Mouse (Mus musculus) olfactory bulb, adult 2 months (tissue): ENCODE data around the gene Mrc2. TPM values are rescaled to one million over a fixed set of nuclear protein-coding genes. Genes with fewer than 3 reads are reported as not detected.

Experiments used
- H3K27ac ChIP-seq: fragments of 200-500 bp; 2 replicates; pipeline ENCODE4 v1.5.1; 2012; ENCODE audit warnings: low read depth, low read length; ENCODE audit not compliant: insufficient read depth
- H3K4me1 ChIP-seq: fragments of 200-500 bp; 2 replicates; pipeline ENCODE4 v1.6.1; 2012; ENCODE audit warnings: low read length; ENCODE audit not compliant: control insufficient read depth, insufficient read depth
- H3K4me3 ChIP-seq: fragments of 200-500 bp; 2 replicates; pipeline ENCODE4 v1.5.1; 2012; ENCODE audit warnings: mild to moderate bottlenecking, low read depth, low read length, moderate library complexity; ENCODE audit not compliant: insufficient read depth
- CTCF ChIP-seq: fragments of 200-500 bp; IDR thresholded peaks from 2 replicates; pipeline ENCODE4 v1.5.1; 2012; ENCODE audit warnings: low read depth, mild to moderate bottlenecking, low read length, moderate library complexity; ENCODE audit not compliant: insufficient read depth
- POLR2A ChIP-seq: fragments of 200-500 bp; IDR thresholded peaks from 2 replicates; pipeline ENCODE4 v1.6.1; 2012; ENCODE audit warnings: mild to moderate bottlenecking, low read depth, low read length, moderate library complexity; ENCODE audit not compliant: insufficient read depth
- WGBS: fragments of 180-500 bp; shearing (Covaris S2); methylation state at CpG from one replicate; pipeline ENCODE4 v1.1.7; 2018; 5-methylcytosine and 5-hydroxymethylcytosine counted together
- polyA plus RNA-seq: library from polyadenylated mRNA; stranded (reverse); fragments of >200 nt; gene quantifications from 2 replicates; pipeline ENCODE4 v1.2.4, GENCODE M21; 2012; ENCODE audit warnings: low replicate concordance; ENCODE audit not compliant: missing spikeins, insufficient read depth, insufficient read length

Gene Mrc2
- not detected in 2 replicates for polyA plus RNA-seq

DNA sequence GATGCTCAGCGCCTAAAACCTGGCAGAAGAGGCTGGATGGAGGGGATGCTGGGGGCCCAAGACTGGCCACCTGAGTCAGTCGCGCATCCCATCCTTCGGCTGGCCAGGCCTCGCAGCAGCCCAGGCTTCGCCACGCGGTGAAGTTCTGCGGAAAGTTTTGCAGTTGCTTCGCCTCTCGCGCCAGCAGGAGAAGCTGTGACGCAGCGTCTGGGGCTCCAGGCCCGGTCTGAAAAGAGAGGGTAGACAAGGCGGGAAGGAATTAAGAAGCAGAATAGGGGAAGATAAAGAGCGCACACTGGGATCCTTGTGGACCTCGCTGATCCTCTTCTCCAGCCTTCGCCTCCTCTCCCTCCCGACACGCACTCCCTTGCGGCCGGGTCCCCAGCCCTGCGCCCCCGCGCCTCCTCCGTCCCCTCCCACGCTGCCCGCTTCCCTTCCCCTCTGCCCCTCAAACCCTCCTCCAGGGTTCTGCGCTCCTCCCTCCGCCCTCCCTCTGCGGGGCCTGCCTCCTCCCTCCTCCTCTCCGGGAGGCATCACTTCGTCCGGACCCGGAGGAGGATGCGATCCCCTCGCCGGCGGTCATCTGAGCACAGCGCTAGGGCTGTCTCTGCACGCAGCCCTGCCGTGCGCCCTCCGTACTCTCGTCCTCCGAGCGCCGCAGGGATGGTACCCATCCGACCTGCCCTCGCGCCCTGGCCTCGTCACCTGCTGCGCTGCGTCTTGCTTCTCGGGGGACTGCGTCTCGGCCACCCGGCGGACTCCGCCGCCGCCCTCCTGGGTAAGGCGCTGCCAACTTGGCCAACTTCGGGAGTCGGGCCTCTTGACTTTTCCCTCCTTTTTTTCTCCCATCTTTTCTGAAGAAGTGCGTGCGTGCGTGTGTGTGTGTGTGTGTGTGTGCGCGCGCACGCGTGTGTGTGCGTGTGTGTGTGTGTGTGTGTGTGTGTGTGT lies at the start of gene Mrc2:
TSS of gene Mrc2 (plus strand) at position 520 of the 948 bp plus-strand sequence.
- Histone ChIP-seq H3K4me3 (peak within 1 kb of the TSS; percentile 52), H3K27ac (no peak within 1 kb of the TSS), H3K4me1 (peaks cover 18% of the 10 kb centered on the region)
- WGBS = under 1% methylated on average over 74 of the region's 75 CpGs
- no peak for TF ChIP-seq POLR2A
- TF ChIP-seq CTCF = no peak; the same call in 1 of the 2 replicates

- no peak for TF ChIP-seq POLR2A
- no peak for TF ChIP-seq CTCF
- H3K4me1 ChIP-seq = no peaks in the 10 kb centered on the region
- 87% methylated on average over 1 of the region's 1 CpGs for WGBS
- H3K27ac ChIP-seq = no peak overlapping the region
- H3K4me3 ChIP-seq = no peak overlapping the region
Measured at GRCm38 (mm10) chr11:105246369-105246768, 46.1 kb upstream of the Mrc2 start.

GRCm38 (mm10) chr11:105246785-105247184 lies 45.7 kb upstream of the Mrc2 start:
- WGBS = 89% methylated on average over 6 of the region's 6 CpGs
- Histone ChIP-seq H3K27ac (no peak overlapping the region), H3K4me1 (no peaks in the 10 kb centered on the region), H3K4me3 (no peak overlapping the region)
- TF ChIP-seq POLR2A = no peak

DNA sequence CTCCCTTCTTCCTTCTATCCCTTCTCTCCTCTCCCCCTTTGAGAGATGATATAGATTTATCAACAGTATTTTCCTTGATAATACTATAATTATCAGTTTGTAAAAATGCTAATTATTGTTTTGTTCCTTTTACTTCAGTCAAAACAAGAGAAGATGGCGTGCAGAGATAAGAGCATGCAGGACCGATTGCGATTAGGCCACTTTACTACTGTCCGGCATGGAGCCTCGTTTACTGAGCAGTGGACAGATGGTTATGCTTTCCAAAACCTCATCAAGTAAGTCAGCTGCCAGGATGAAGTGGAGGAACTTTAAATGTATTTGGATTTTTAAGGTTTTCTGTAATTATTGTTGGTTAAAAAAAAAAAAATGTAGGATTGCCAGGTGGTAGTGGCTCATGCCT lies 45.1 kb upstream of the Mrc2 start:
- TF ChIP-seq POLR2A (no peak), CTCF (no peak)
- H3K27ac ChIP-seq = no peak overlapping the region
- H3K4me1 ChIP-seq = no peaks in the 10 kb centered on the region
- H3K4me3 ChIP-seq = no peak overlapping the region
- WGBS = 73% methylated on average over 5 of the region's 5 CpGs

DNA sequence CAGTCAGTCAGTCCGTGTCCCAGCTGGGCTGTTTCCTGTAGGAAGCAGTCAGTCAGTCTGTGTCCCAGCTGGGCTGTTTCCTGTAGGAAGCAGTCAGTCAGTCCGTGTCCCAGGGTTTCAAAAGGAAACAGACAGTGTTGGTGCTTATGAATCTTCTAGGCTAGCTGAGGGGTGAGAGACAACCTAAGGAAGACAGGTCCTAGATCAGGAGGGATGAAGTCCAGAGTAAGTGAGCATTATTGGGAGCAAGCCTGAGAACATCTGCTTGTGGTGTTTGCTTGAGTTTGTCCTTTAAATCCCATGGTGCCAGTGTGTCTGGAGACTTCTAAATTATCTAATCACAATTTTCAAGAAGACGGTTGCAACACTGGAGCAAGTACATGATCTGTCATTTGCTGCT lies 32.7 kb upstream of the Mrc2 start:
- 69% methylated on average over 3 of the region's 3 CpGs for WGBS
- Histone ChIP-seq H3K4me1 (no peaks in the 10 kb centered on the region), H3K27ac (no peak overlapping the region), H3K4me3 (no peak overlapping the region)
- TF ChIP-seq CTCF (no peak), POLR2A (no peak)

- TF ChIP-seq CTCF = no peak
- TF ChIP-seq POLR2A = no peak
- 31% methylated on average over 5 of the region's 5 CpGs for WGBS
- Histone ChIP-seq H3K27ac (no peak overlapping the region), H3K4me3 (no peak overlapping the region), H3K4me1 (peaks cover 3% of the 10 kb centered on the region; the same call in 1 of the 2 replicates)
Measured at GRCm38 (mm10) chr11:105261116-105261515, 31.3 kb upstream of the Mrc2 start.

GRCm38 (mm10) chr11:105261601-105262351 lies 30.7 kb upstream of the Mrc2 start:
- Histone ChIP-seq H3K27ac (no peak overlapping the region), H3K4me1 (peaks cover 5% of the 10 kb centered on the region; the same call in 1 of the 2 replicates), H3K4me3 (no peak overlapping the region)
- 83% methylated on average over 4 of the region's 4 CpGs for WGBS
- TF ChIP-seq POLR2A (no peak), CTCF (no peak)

- no peak overlapping the region for H3K27ac ChIP-seq
- peaks cover 7% of the 10 kb centered on the region; the same call in 1 of the 2 replicates for H3K4me1 ChIP-seq
Measured at GRCm38 (mm10) chr11:105264506-105264905, 27.9 kb upstream of the Mrc2 start.

GRCm38 (mm10) chr11:105264988-105265387 lies 27.5 kb upstream of the Mrc2 start:
- TF ChIP-seq POLR2A = no peak
- no peak for TF ChIP-seq CTCF

More at GRCm38 (mm10) chr11:105264506-105264905, 27.9 kb upstream of the Mrc2 start:
- no peak overlapping the region for H3K4me3 ChIP-seq
- TF ChIP-seq POLR2A (no peak), CTCF (no peak)

More at GRCm38 (mm10) chr11:105264988-105265387, 27.5 kb upstream of the Mrc2 start:
- no peak overlapping the region for H3K27ac ChIP-seq
- H3K4me3 ChIP-seq = no peak overlapping the region
- H3K4me1 ChIP-seq = peaks cover 7% of the 10 kb centered on the region; the same call in 1 of the 2 replicates
- WGBS = 83% methylated on average over 3 of the region's 3 CpGs
